Mouse (Mus musculus): ENCODE measurements around the gene Ly6g5c.

Ly6g5c gene

GRCm38 (mm10) chr17:35146139-35146538, 38.1 kb downstream of the Ly6g5c start:
- no peak for DNase-seq (ENCODE audit: low spot score)

DNA sequence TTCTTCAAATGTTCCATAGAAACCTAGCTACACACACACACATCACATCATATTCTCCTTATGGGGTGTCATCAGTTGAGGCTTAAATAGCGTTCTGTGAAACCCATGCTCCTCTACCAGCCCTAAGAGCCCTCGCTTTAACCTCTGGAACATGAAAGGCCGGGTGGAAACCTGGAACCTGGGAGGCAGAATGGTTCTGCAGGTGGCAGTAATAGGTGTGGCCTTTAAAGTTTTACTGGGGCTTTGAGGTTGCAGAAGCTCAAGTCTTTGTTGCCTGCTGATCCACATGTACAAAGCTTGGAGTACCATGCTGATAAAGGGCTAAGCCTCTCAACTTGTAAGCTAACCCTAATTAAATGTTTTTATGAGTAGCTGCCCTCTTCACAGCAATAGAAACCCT, 39.3 kb downstream of the Ly6g5c start:
- no peak for DNase-seq (ENCODE audit: low spot score)

DNA sequence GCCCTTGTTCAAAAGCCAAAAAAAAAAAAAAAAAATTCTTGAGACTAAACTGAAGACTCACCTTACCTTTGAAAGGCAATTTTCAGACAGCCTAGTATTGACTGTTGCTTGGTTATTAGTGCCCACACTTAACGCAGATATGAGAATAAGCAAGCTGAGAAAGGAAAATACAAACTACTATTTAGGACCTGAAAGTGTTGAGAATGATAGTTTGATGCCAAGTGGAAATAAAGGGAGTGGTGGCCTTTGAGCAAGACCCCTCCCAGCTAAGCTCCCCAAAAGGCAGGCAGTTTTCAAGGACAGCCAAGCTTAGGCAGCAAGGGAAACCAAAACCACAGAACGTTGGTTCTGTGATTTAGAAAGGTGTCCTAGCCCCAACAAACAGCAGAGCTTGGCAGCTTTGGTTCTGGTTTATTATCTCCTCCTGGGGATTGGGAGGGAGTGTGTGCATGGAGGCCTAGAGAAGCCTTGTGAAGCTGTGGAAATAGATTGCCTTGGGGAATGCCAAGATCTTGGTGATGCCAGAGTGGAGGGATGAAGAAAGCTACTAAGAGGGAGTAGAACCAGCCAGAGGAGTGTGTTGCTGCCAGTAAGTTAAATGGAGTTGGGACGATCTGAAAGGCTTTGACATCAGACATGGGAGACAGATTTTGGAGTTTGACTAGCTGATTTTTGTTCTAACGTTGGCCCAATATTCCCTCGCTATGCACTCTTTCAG, 40.0 kb downstream of the Ly6g5c start:
- DNase-seq (ENCODE audit: low spot score): no peak

DNA sequence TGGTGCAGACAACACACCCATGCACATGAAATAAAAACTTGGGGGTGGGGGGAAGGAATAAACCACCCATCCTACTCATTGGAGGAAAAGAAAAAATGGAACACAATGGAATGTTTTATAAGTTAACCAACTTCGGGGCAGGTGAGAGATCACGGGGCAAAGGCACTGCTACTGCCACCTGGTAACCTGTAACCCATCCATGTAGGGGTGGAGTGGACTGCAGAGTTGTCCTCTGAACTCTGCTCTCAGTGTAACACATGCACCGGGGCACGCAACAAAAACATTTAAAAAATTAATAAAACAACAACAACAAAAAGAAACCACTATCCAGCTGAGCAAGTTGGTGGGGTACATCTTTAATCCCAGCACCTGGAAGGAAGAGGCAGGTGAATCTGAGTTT, 44.0 kb downstream of the Ly6g5c start:
- no peak for DNase-seq (ENCODE audit: low spot score)

DNA sequence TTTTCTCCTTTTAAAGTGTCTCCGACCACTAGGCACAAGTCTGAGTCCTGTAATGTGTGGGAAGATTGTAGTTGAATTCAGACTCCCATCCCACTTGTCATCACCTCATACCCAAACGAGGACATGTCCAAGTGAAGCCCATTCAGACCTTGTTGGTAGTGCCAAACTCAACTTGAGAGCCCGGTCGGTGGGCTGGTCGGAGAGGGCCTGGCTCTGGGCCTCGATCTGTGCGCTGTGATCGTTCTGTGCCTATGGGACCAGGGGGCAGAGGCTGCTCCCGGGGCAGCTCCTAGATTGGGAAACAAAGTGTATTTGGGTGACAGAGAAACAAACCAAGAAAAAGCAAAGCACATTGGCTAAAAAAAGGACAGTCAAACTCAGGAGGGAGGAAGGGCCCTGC, 45.0 kb downstream of the Ly6g5c start:
- DNase-seq (ENCODE audit: low spot score): no peak

- DNase-seq (ENCODE audit: low spot score): no peak
Observed at GRCm38 (mm10) chr17:35153931-35154330, 45.9 kb downstream of the Ly6g5c start.

DNA sequence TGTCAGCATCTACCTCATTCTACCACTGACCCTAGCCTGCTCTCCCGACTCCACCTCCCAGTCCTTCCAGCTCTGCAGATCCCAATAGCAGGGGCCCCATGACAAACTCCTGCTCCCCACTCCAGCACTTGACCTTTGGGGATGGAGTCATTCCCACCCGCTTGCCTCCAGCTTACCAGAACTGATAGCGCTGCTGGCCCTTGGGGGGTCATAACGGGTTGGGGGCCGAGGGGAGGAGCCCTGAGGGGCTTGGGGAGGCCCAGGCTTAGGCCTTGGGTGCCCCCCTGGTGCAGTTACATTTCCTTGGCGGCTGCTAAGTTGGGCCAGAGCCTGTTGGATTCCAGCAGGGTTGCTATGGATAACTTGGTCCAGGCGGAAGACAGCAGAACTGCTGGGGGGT, 46.5 kb downstream of the Ly6g5c start:
- DNase-seq (ENCODE audit: low spot score): no peak

GRCm38 (mm10) chr17:35155451-35155850, 47.4 kb downstream of the Ly6g5c start:
- no peak for DNase-seq (ENCODE audit: low spot score)

GRCm38 (mm10) chr17:35156461-35157200, 48.6 kb downstream of the Ly6g5c start:
- DNase-seq (ENCODE audit: low spot score): no peak

DNA sequence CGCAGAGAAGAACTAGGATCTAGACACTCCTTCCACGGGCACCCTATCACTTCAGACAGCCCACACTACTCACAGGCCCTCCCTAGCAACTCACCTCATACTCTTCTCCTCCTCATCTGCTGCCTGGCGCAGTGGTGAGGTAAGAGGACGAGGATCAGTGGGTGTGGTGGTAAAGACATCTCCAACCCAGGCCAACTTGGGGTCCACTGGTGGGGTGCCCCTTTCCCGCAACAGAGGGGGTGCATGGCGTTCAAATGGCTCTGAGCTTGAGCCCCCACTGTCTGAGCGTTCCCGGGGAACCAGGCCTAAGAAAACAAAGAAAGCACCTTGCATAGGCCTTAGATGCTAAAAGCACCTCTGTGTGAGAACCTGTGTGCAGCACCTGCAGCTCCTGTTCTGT, 49.2 kb downstream of the Ly6g5c start:
- no peak for DNase-seq (ENCODE audit: low spot score)

DNA sequence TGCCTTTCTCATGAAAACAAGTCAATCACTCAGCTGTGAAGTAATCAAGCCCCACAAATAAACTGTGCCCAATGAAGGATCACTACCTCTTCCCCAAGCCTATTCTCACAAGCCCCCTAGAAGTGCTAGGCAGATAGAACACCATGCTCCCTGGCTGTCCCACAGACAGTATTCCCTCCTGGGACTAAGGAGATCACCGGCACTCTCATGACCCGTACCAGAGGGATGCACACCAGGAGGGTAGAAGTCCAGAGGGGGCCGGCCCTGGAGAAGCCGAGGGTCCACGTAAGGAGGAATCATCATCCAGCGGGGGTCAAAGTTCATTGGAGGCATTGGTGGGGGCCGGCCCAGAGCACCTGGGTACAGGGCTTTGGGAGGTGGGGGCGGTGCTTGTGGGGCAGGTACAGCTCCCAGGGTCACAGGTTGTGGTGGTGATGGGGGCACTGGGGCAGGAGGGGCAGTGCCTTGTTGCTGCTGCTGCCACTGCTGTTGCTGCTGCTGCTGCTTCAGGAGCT, 49.6 kb downstream of the Ly6g5c start:
- no peak for DNase-seq (ENCODE audit: low spot score)

GRCm38 (mm10) chr17:35158850-35159593, 50.9 kb downstream of the Ly6g5c start:
- no peak for DNase-seq (ENCODE audit: low spot score)

GRCm38 (mm10) chr17:35159638-35160037, 51.6 kb downstream of the Ly6g5c start:
- no peak for DNase-seq (ENCODE audit: low spot score)

DNA sequence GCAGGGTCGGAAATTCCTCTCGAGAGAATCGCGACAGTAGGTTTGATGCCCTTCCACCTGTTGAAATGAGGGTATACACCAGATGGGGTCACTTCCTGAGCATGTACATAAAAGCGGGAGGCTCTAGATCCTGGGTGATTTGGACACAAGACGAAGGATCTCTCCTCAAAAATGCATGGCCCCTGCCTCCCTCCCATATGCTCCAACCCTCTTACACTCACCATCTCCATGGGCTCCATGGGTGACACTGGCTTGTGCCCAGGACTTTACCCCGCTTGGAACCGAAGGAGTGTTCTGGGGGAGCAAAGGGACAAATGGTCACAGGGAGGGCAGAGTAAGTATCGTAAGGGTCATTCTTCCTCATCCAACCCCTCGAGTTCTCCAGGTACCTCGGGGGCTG, 53.3 kb downstream of the Ly6g5c start:
- DNase-seq (ENCODE audit: low spot score): no peak
